Comparison of ENCODE assay signal across 9 mouse cellular contexts in the genomic region with DNA sequence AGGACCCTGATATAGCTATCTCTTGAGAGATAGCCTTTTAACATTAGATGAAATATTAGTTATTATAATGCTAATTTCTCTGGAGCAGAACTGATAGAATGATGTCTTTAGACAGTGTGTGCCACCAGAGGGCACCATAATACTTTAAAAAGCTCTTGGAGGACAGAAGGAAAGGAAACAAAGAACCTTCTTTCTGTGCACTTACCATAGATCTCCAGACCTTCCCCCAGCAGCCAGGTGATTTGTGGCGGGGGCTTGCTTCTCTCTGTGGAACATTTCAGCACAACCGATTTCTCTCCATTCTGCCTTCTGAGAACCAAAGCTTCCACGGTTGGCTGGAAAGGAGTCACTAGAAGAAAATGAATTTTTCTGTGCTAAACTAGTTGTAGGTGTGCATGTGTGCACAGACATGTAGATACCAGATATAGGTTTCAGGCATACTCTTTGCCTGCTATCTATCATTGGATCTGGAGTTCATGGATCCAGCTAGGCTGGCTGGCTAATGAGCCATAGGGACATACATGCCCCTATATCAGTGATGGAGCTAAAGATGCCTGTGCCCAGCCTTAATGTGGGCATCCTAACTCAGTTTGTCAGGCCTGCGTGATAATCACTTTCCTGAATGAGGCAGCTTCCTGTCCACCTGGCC. TPM values are rescaled to one million over a fixed set of nuclear protein-coding genes. Genes with fewer than 3 reads are reported as not detected.
DNase-seq lines count a peak whose midpoint lies in the region; ATAC-seq and TF ChIP-seq lines count a peak whose summit lies in the region.
"Had no signal": no experiment of that assay in that cellular context is flagged by ENCODE, and none has a peak within 500 bp of the region (broad histone marks: within the 10 kb centered on the region; RNA-seq: fewer than 3 reads in every experiment).

No protein-coding gene starts in this region.

- H3K27me3 ChIP-seq in forebrain, embryonic 14.5 days (replicated peaks; ENCODE audit: control insufficient read depth, insufficient read depth, low read length), result no peaks in the 10 kb centered on the region
- H3K27me3 ChIP-seq in hindbrain, embryonic 15.5 days, result no peaks in the 10 kb centered on the region
- H3K27me3 ChIP-seq in midbrain, postnatal 0 days (ENCODE audit: insufficient read depth, low read length), result no peaks in the 10 kb centered on the region
- H3K27me3 ChIP-seq: embryonic facial prominence, embryonic 13.5 days had no signal

- peak; percentile 63 for DNase-seq in urinary bladder, postnatal 14 days (ENCODE audit: low spot score)
- DNase-seq in urinary bladder, postnatal 4 days (ENCODE audit: low spot score in 2 of 2), result no peak
- DNase-seq in c-Kit-positive CD71-negative TER-119-negative erythroid progenitor cells, embryonic 14.5 days (ENCODE audit: low read depth), result peak; percentile 59
- DNase-seq in forebrain, embryonic 14.5 days (ENCODE audit: low spot score), result peak; percentile 93
- DNase-seq in left cerebral cortex, postnatal 14 days (ENCODE audit: low spot score in 2 of 2), result peak; percentile 72 to 78
- DNase-seq in midbrain, postnatal 0 days (ENCODE audit: low spot score), result peak; percentile 88
- peak; percentile 52 for DNase-seq in thymus, postnatal 25 days

- ATAC-seq in forebrain, embryonic 14.5 days, result peak; percentile 84
- peak; percentile 74 for ATAC-seq in hindbrain, embryonic 15.5 days (ENCODE audit: low FRiP score, low read depth)
- ATAC-seq in midbrain, postnatal 0 days (ENCODE audit: low FRiP score), result 0 out of 2 replicates have a peak, but pooled peaks have one; percentile 58

- intact Hi-C loops in left cerebral cortex, postnatal 14 days (cut with DNase I), result loop anchor here (1.0 to 2.0 kb wide), 2 partner anchors 39 to 200 kb away; no protein-coding TSS in a partner anchor

- WGBS in forebrain, embryonic 14.5 days, result 43% methylated on average over 4 of the region's 4 CpGs
- 30% methylated on average over 4 of the region's 4 CpGs for WGBS in hindbrain, embryonic 15.5 days
- 34% methylated on average over 4 of the region's 4 CpGs for WGBS in midbrain, postnatal 0 days

- peak; percentile 85 for TF ChIP-seq CTCF in midbrain, postnatal 0 days (IDR thresholded peaks at IDR 0.05)

- no peaks in the 10 kb centered on the region for H3K9me3 ChIP-seq in forebrain, embryonic 14.5 days (replicated peaks; ENCODE audit: control insufficient read depth, low read length)
- no peaks in the 10 kb centered on the region for H3K9me3 ChIP-seq in hindbrain, embryonic 15.5 days
- H3K9me3 ChIP-seq in midbrain, postnatal 0 days (ENCODE audit: low read length), result no peaks in the 10 kb centered on the region
- H3K9me3 ChIP-seq: embryonic facial prominence, embryonic 13.5 days had no signal

- 0 out of 2 replicates have a peak, but pooled peaks cover 5% of the 10 kb centered on the region for H3K4me1 ChIP-seq in forebrain, embryonic 14.5 days (ENCODE audit: control insufficient read depth, insufficient read depth, low read length)
- H3K4me1 ChIP-seq in hindbrain, embryonic 15.5 days (replicated peaks), result peaks cover 11% of the 10 kb centered on the region; the same call in 1 of the 2 replicates
- no peaks in the 10 kb centered on the region for H3K4me1 ChIP-seq in midbrain, postnatal 0 days (ENCODE audit: insufficient read depth, low read length)

- H3K9ac ChIP-seq in forebrain, embryonic 14.5 days (ENCODE audit: low read length), result peak overlapping the region; percentile 42; the same call in 1 of the 2 replicates
- H3K9ac ChIP-seq in hindbrain, embryonic 15.5 days, result no peak overlapping the region
- no peak overlapping the region for H3K9ac ChIP-seq in midbrain, postnatal 0 days (replicated peaks; ENCODE audit: low read length, poor library complexity, severe bottlenecking)
- H3K9ac ChIP-seq: embryonic facial prominence, embryonic 13.5 days had no signal

- no peaks in the 10 kb centered on the region for H3K36me3 ChIP-seq in forebrain, embryonic 14.5 days (ENCODE audit: control insufficient read depth, insufficient read depth, low read length)
- no peaks in the 10 kb centered on the region for H3K36me3 ChIP-seq in hindbrain, embryonic 15.5 days
- H3K36me3 ChIP-seq in midbrain, postnatal 0 days (ENCODE audit: insufficient read depth, low read length), result no peaks in the 10 kb centered on the region
- H3K36me3 ChIP-seq: embryonic facial prominence, embryonic 13.5 days had no signal

- no peak overlapping the region for H3K4me2 ChIP-seq in forebrain, embryonic 14.5 days (ENCODE audit: low read length)
- no peak overlapping the region for H3K4me2 ChIP-seq in hindbrain, embryonic 15.5 days
- no peak overlapping the region for H3K4me2 ChIP-seq in midbrain, postnatal 0 days (ENCODE audit: low read depth, low read length, poor library complexity, severe bottlenecking)
- H3K4me2 ChIP-seq: embryonic facial prominence, embryonic 13.5 days had no signal

- no peak overlapping the region for H3K4me3 ChIP-seq in forebrain, embryonic 14.5 days (ENCODE audit: low read depth, low read length)
- H3K4me3 ChIP-seq in hindbrain, embryonic 15.5 days, result no peak overlapping the region
- no peak overlapping the region for H3K4me3 ChIP-seq in midbrain, postnatal 0 days (ENCODE audit: low read depth, low read length)
- H3K4me3 ChIP-seq: embryonic facial prominence, embryonic 13.5 days had no signal

- H3K27ac ChIP-seq in forebrain, embryonic 14.5 days (ENCODE audit: low read depth, low read length), result peak overlapping the region; percentile 30; the same call in 1 of the 2 replicates
- peak overlapping the region; percentile 42; the same call in 1 of the 2 replicates for H3K27ac ChIP-seq in hindbrain, embryonic 15.5 days (replicated peaks)
- H3K27ac ChIP-seq in midbrain, postnatal 0 days (ENCODE audit: low read depth, low read length), result peak overlapping the region; percentile 65
- H3K27ac ChIP-seq: embryonic facial prominence, embryonic 13.5 days had no signal

RNA-seq across cellular contexts. Expression of a gene that starts 14.4 kb away (rescaled TPM):
- polyA plus RNA-seq in forebrain, embryonic 14.5 days (2014; fragmentation: Nextera tagmentation; extraction: Ambion mirVana), result 0.08 TPM in 1 of 2 replicates, not detected in the other
- polyA plus RNA-seq in hindbrain, embryonic 15.5 days (2015; fragmentation: Nextera tagmentation; extraction: Ambion mirVana), result 0.14 and 0.27 TPM in 2 replicates
- total RNA-seq in left cerebral cortex, postnatal 14 days (2021), result under 1 TPM in 1 of 2 experiments, not detected in 1; 0.20 TPM
- 0.05 TPM in 1 of 2 replicates, not detected in the other for total RNA-seq in midbrain, postnatal 0 days (2014; rRNA removed)
- 0.28 and 0.37 TPM in 2 replicates for polyA plus RNA-seq in midbrain, postnatal 0 days (2015; fragmentation: Nextera tagmentation; extraction: Ambion mirVana)

RNA-seq across cellular contexts. Expression of a gene that starts 26.1 kb away (rescaled TPM):
- 0.42 and 0.99 TPM in 2 replicates for polyA plus RNA-seq in forebrain, embryonic 14.5 days (2014; fragmentation: Nextera tagmentation; extraction: Ambion mirVana)
- 1.2 and 1.3 TPM in 2 replicates for polyA plus RNA-seq in hindbrain, embryonic 15.5 days (2015; fragmentation: Nextera tagmentation; extraction: Ambion mirVana)
- total RNA-seq in left cerebral cortex, postnatal 14 days (2021), result 1 to 10 TPM in 1 of 2 experiments, under 1 TPM in 1; 0.88 to 1.1 TPM
- total RNA-seq in midbrain, postnatal 0 days (2014; rRNA removed), result 1.5 and 1.6 TPM in 2 replicates
- polyA plus RNA-seq in midbrain, postnatal 0 days (2015; fragmentation: Nextera tagmentation; extraction: Ambion mirVana), result 0.99 and 1.1 TPM in 2 replicates
- polyA plus RNA-seq: embryonic facial prominence, embryonic 13.5 days had no signal

Comparison
In these comparisons a context has a peak if more than half of its experiments do, and no peak if none do; other contexts are left out.
1. DNase-seq: peak in urinary bladder, postnatal 14 days (single experiment), c-Kit-positive CD71-negative TER-119-negative erythroid progenitor cells, embryonic 14.5 days (single experiment), forebrain, embryonic 14.5 days (single experiment), left cerebral cortex, postnatal 14 days (2 of 2), midbrain, postnatal 0 days (single experiment) and thymus, postnatal 25 days (single experiment); none in urinary bladder, postnatal 4 days (0 of 2).
2. Peak in every context shown above with its lines, with median percentiles within 50 percentile points of each other: ATAC-seq and H3K27ac ChIP-seq.